Mouse (Mus musculus) liver, embryonic 14.5 days (tissue): ENCODE measurements around the gene Tbc1d9.

Source experiments
- CTCF ChIP-seq: IDR thresholded peaks from 2 replicates; pipeline ENCODE4 v1.5.1; 2016; ENCODE audit warnings: antibody characterized with exemption, low read depth, control low read depth
- EP300 ChIP-seq: IDR thresholded peaks from 2 replicates; pipeline ENCODE4 v1.6.1; 2016; ENCODE audit warnings: antibody characterized with exemption, low read depth

- TF ChIP-seq CTCF (no peak), EP300 (no peak)
Measured at GRCm38 (mm10) chr8:83219392-83219791, 54.2 kb downstream of the Tbc1d9 start.
